Mouse (Mus musculus) ES-E14 (cell line): ENCODE data around the gene Nme2.

Experiments
- CHD2 ChIP-seq: IDR thresholded peaks from 2 replicates; pipeline ENCODE4 v1.6.1; 2014; ENCODE audit warnings: mild to moderate bottlenecking, low read depth, low read length, inconsistent platforms
- HCFC1 ChIP-seq: IDR thresholded peaks from 2 replicates; pipeline ENCODE4 v1.6.1; 2012; ENCODE audit warnings: low read length, inconsistent platforms, borderline replicate concordance; ENCODE audit not compliant: insufficient read depth
- MAFK ChIP-seq: IDR thresholded peaks from 2 replicates; pipeline ENCODE4 v1.6.1; 2014; ENCODE audit warnings: mild to moderate bottlenecking, low read depth, low read length, inconsistent platforms; ENCODE audit not compliant: insufficient read depth
- ZC3H11A ChIP-seq: IDR thresholded peaks from 2 replicates; pipeline ENCODE4 v1.6.1; 2012; ENCODE audit warnings: low read depth, mild to moderate bottlenecking, inconsistent platforms, low read length, borderline replicate concordance
- ZNF384 ChIP-seq: IDR thresholded peaks from 2 replicates; pipeline ENCODE4 v1.6.1; 2012; ENCODE audit warnings: low read depth, low read length, inconsistent platforms

DNA sequence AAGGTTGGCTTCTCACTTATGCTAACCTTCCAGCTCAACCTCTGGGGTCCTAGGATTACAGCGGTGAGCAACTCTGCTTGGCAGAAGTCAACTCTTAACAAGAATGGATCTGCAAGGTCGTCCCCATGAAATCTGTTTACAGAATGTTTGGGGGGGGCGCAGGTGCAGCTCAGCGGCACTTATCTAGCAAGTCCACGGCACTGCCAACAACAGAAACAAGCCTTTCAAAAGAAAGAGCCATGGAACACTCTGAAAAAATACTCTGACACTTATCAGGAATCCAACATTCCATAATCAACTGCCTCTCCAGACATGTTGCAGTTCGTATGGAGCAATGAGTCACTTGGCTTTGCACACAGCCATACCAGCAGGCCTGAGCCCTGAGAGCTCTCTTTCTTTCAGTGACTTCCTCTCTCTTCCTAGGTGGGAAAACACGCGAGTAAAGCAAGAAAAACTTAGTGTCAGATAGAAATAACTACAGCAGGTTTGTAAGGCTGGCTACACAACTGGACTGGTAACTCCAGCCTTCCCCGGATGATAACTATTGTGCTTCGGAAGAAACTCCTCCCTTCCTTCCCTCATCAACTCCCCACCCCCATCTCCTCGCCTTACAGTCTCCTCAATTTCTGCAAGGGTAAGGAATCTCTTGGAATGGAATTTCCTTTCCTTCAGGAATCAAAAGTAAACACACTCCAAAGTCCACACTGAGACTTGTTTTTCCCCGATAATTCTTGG lies 32.4 kb upstream of the Nme2 start:
- TF ChIP-seq ZNF384 = no peak
- no peak for TF ChIP-seq MAFK
- TF ChIP-seq CHD2 = no peak
- no peak for TF ChIP-seq HCFC1
- TF ChIP-seq ZC3H11A = no peak
